Mouse (Mus musculus) gastrocnemius, adult 18-20 months (tissue): ENCODE measurements around the gene Fam196a. TPM values are rescaled to one million over a fixed set of nuclear protein-coding genes. Genes with fewer than 3 reads are reported as not detected.

Source experiments
- DNase-seq: peaks from one replicate; pipeline ENCODE4 v3.0.0; 2021; ENCODE audit warnings: low spot score
- total RNA-seq, 2 experiments: library from RNA; stranded (reverse); gene quantifications; 2 replicates each; pipeline ENCODE4 v1.2.3; 2021

The Fam196a gene
- total RNA-seq, 2 experiments from 2014 or later = 0.07 TPM; not detected in 1

DNA sequence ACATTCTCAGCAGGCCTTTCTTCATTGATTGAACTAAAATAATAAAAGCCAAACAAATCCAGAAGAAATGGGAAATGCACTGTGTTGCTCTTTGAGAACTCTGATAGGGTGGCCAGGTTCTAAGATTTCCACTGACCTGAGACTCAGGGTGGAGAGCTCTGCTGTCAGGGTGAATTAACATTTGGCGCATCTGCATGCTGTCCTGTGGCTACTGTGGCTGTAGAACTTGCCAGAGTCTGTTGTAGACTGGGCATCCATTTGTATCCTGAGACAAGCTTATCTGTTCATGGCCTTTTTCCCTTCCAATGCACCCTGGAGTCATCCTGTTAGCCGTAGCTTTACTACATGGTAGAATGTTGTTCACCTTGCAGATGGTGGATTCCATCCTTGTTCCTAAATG is 98.2 kb downstream of the Fam196a start:
- DNase-seq = no peak
